Mouse (Mus musculus): ENCODE data around the gene Gm20767. TPM values are rescaled to one million over a fixed set of nuclear protein-coding genes. Genes with fewer than 3 reads are reported as not detected.
"Not testable (repeated sequence)": the region's sequence is repeated elsewhere in the genome, so short reads cannot be mapped to it uniquely, and the experiment has no call there.

Gene Gm20767
- polyA plus RNA-seq (2016; fragmentation: Nextera tagmentation; extraction: Ambion mirVana): not detected in 2 replicates

GRCm38 (mm10) chr13:120139946-120140345 lies at the start of gene Gm20767:
Gene Gm20767, plus strand, starts transcription at chr13:120140246.
- not testable (repeated sequence) for H3K4me2 ChIP-seq; H3K4me1 ChIP-seq; H3K36me3 ChIP-seq (replicated peaks); H3K9ac ChIP-seq; H3K9me3 ChIP-seq; H3K4me3 ChIP-seq (replicated peaks); H3K27ac ChIP-seq; ATAC-seq (ENCODE audit: low FRiP score); H3K27me3 ChIP-seq
- 89% methylated on average over 1 of the region's 5 CpGs for WGBS

GRCm38 (mm10) chr13:120092950-120093349 lies 47.1 kb upstream of the Gm20767 start:
- H3K36me3 ChIP-seq (replicated peaks); H3K4me3 ChIP-seq (replicated peaks); H3K4me1 ChIP-seq; H3K27ac ChIP-seq; H3K9ac ChIP-seq; H3K9me3 ChIP-seq; ATAC-seq (ENCODE audit: low FRiP score); H3K27me3 ChIP-seq; H3K4me2 ChIP-seq: not testable (repeated sequence)
- no CpG with 5 or more reads among the region's 13 CpGs for WGBS

- H3K9me3 ChIP-seq; H3K9ac ChIP-seq; H3K27ac ChIP-seq; H3K4me3 ChIP-seq (replicated peaks); H3K27me3 ChIP-seq; H3K36me3 ChIP-seq (replicated peaks); H3K4me1 ChIP-seq: not testable (repeated sequence)
- peak overlapping the region; percentile 22; the same call in 1 of the 2 replicates for H3K4me2 ChIP-seq
- ATAC-seq (ENCODE audit: low FRiP score): peak; percentile 82
- 0% methylated on average over 24 of the region's 38 CpGs for WGBS
Measured at GRCm38 (mm10) chr13:120096241-120096937, 43.7 kb upstream of the Gm20767 start.

- not testable (repeated sequence) for H3K4me1 ChIP-seq; H3K9ac ChIP-seq; H3K36me3 ChIP-seq (replicated peaks); H3K9me3 ChIP-seq; H3K27ac ChIP-seq; H3K4me3 ChIP-seq (replicated peaks); H3K4me2 ChIP-seq
- peak; percentile 30; the same call in 1 of the 2 replicates for ATAC-seq (ENCODE audit: low FRiP score)
- H3K27me3 ChIP-seq: peaks cover 10% of the 10 kb centered on the region
- 0% methylated on average over 6 of the region's 13 CpGs for WGBS
Measured at GRCm38 (mm10) chr13:120096938-120097256, 43.1 kb upstream of the Gm20767 start.

- H3K4me2 ChIP-seq; H3K4me3 ChIP-seq (replicated peaks); H3K9ac ChIP-seq; H3K27ac ChIP-seq; H3K9me3 ChIP-seq; H3K4me1 ChIP-seq; ATAC-seq (ENCODE audit: low FRiP score); H3K36me3 ChIP-seq (replicated peaks): not testable (repeated sequence)
- H3K27me3 ChIP-seq: peaks cover 10% of the 10 kb centered on the region
- WGBS: no CpG with 5 or more reads among the region's 5 CpGs
Measured at GRCm38 (mm10) chr13:120099327-120099726, 40.7 kb upstream of the Gm20767 start.

- not testable (repeated sequence) for ATAC-seq (ENCODE audit: low FRiP score)
Measured at GRCm38 (mm10) chr13:120106504-120106903, 33.5 kb upstream of the Gm20767 start.

GRCm38 (mm10) chr13:120107000-120107399 lies 33.0 kb upstream of the Gm20767 start:
- 86% methylated on average over 2 of the region's 2 CpGs for WGBS
- not testable (repeated sequence) for H3K9ac ChIP-seq

More at GRCm38 (mm10) chr13:120106504-120106903, 33.5 kb upstream of the Gm20767 start:
- not testable (repeated sequence) for H3K4me3 ChIP-seq (replicated peaks); H3K4me2 ChIP-seq; H3K36me3 ChIP-seq (replicated peaks); H3K27ac ChIP-seq; H3K9me3 ChIP-seq; H3K27me3 ChIP-seq; H3K4me1 ChIP-seq; H3K9ac ChIP-seq
- WGBS: no CpG with 5 or more reads among the region's 5 CpGs

GRCm38 (mm10) chr13:120142348-120142747 lies 2.3 kb downstream of the Gm20767 start:
- not testable (repeated sequence) for H3K36me3 ChIP-seq (replicated peaks); H3K4me1 ChIP-seq; H3K9ac ChIP-seq; H3K27me3 ChIP-seq; H3K4me3 ChIP-seq (replicated peaks); ATAC-seq (ENCODE audit: low FRiP score); H3K9me3 ChIP-seq; H3K27ac ChIP-seq; H3K4me2 ChIP-seq
- WGBS: 79% methylated on average over 2 of the region's 3 CpGs

More at GRCm38 (mm10) chr13:120107000-120107399, 33.0 kb upstream of the Gm20767 start:
- H3K4me1 ChIP-seq; H3K4me3 ChIP-seq (replicated peaks); H3K27me3 ChIP-seq; H3K27ac ChIP-seq; H3K9me3 ChIP-seq; ATAC-seq (ENCODE audit: low FRiP score); H3K36me3 ChIP-seq (replicated peaks); H3K4me2 ChIP-seq: not testable (repeated sequence)

GRCm38 (mm10) chr13:120149660-120150407 lies 9.8 kb downstream of the Gm20767 start:
- not testable (repeated sequence) for H3K4me2 ChIP-seq; H3K9ac ChIP-seq; H3K9me3 ChIP-seq; H3K27ac ChIP-seq; H3K4me1 ChIP-seq; ATAC-seq (ENCODE audit: low FRiP score); H3K4me3 ChIP-seq (replicated peaks); H3K36me3 ChIP-seq (replicated peaks); H3K27me3 ChIP-seq
- whole genome bisulfite sequencing: 72% methylated on average over 3 of the region's 4 CpGs

- not testable (repeated sequence) for H3K27me3 ChIP-seq; H3K4me2 ChIP-seq; H3K4me3 ChIP-seq (replicated peaks); H3K4me1 ChIP-seq; ATAC-seq (ENCODE audit: low FRiP score); H3K27ac ChIP-seq; H3K9ac ChIP-seq; H3K9me3 ChIP-seq; H3K36me3 ChIP-seq (replicated peaks)
- WGBS: 64% methylated on average over 3 of the region's 3 CpGs
Measured at GRCm38 (mm10) chr13:120150589-120150988, 10.5 kb downstream of the Gm20767 start.

GRCm38 (mm10) chr13:120168301-120168700 lies 28.3 kb downstream of the Gm20767 start:
- H3K27ac ChIP-seq; H3K9ac ChIP-seq; H3K9me3 ChIP-seq; ATAC-seq (ENCODE audit: low FRiP score); H3K27me3 ChIP-seq; H3K4me1 ChIP-seq; H3K36me3 ChIP-seq (replicated peaks); H3K4me3 ChIP-seq (replicated peaks); H3K4me2 ChIP-seq: not testable (repeated sequence)
- WGBS: 64% methylated on average over 5 of the region's 5 CpGs

- not testable (repeated sequence) for H3K4me2 ChIP-seq; H3K9ac ChIP-seq; H3K9me3 ChIP-seq; H3K4me1 ChIP-seq; H3K27ac ChIP-seq; H3K36me3 ChIP-seq (replicated peaks); H3K27me3 ChIP-seq; H3K4me3 ChIP-seq (replicated peaks); ATAC-seq (ENCODE audit: low FRiP score)
- 68% methylated on average over 4 of the region's 4 CpGs for WGBS
Measured at GRCm38 (mm10) chr13:120172133-120172532, 32.1 kb downstream of the Gm20767 start, which contains the start of gene Gm21818. Gene Gm21818, plus strand, starts transcription at chr13:120172433.
